Mouse (Mus musculus) small intestine, adult 2 months (tissue): ENCODE results near the gene Nkg7.

ENCODE experiments used
- CTCF ChIP-seq: fragments of 200-500 bp; IDR thresholded peaks from 2 replicates; pipeline ENCODE4 v1.5.1; 2012; ENCODE audit warnings: low read depth, mild to moderate bottlenecking, control low read depth, inconsistent platforms, low read length, moderate library complexity, mixed read lengths; ENCODE audit not compliant: insufficient replicate concordance, insufficient read length; ENCODE audit errors: extremely low read depth
- POLR2A ChIP-seq: fragments of 200-500 bp; IDR thresholded peaks from 2 replicates; pipeline ENCODE4 v1.6.1; 2012; ENCODE audit warnings: low read depth, mild to moderate bottlenecking, control low read depth, inconsistent platforms, low read length, moderate library complexity

DNA sequence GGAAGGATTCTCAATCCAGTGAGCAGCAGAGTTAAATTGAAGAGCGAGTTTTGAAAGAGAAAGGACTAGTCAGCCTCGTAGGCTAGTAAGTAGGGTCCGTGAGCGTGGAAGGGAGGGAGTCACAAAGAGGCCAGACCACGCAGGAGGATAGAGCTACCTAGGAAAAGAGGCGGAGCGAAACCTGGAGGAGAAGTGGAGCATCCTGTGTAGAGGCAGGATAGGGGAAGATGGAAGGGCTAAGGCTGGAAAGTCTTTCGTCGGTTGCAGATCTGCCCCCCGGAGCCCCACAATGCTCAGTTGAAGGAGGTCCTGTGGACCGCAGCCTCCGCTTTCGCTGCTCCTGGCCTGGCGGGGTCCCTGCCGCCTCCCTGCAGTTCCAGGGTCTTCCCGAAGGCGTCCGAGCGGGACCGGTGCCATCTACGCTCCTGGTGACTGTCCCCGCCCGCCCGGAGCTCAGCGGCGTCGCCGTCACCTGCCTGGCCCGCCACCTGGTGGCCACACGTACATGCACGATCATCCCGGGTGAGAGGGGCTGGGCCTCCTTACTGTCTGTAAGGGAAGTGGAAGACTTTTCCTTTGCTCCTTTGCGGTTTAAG lies 29.3 kb downstream of the Nkg7 start:
- TF ChIP-seq CTCF: peak; percentile 90
- TF ChIP-seq POLR2A: no peak
